Mouse (Mus musculus) embryonic stem cell, embryonic (primary cell): ENCODE results near the gene Dnah17.

Source experiments
- CTCF ChIA-PET, 4 experiments: fragments of 300-600 bp in 2 of 4; fragments of 350-600 bp in 2 of 4; sonication (Branson Sonifier 250); formaldehyde crosslinking; loops; one replicate each; lab custom pipeline; 2022; ENCODE audit warnings: inconsistent platforms in 2 of 4; lab: Charles Lee
- POLR2A ChIA-PET, 4 experiments: fragments of 300-600 bp in 2 of 4; fragments of 350-600 bp in 2 of 4; sonication (Branson Sonifier 250); formaldehyde crosslinking; loops; one replicate each; lab custom pipeline; 2022; ENCODE audit warnings: antibody characterized with exemption in 4 of 4, inconsistent platforms in 1 of 4; lab: Charles Lee

Gene Dnah17

DNA sequence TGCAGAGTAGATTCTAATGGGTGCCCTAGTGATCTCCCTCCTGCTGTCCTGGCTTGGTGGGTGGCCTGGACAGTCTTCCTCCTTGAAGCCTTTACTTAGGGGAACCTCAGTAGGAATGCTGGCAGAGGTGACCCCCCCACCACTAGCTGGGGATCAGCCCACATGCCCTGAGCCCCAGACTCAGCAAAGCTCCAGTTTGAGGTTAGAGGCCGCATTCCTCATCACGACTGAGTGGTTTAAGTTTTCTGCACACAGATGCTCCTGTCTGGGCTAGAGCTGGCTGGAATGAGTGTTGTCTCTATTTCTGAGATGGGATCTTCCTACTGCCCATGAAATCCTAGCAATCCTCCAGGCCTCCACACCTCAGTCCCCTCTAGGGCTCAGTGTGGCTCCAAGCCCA lies 106.3 kb downstream of the Dnah17 start:
- ChIA-PET CTCF (interaction anchor here in 2 of 4 experiments (1.1 to 3.1 kb wide), 3 partner anchors 15 to 150 kb away, joined by 3 to 21 read pairs (median 4); no protein-coding TSS in a partner anchor), POLR2A (interaction anchor here in 3 of 4 experiments (0.6 to 3.2 kb wide), 9 partner anchors 10 to 360 kb away, joined by 3 to 9 read pairs (median 3); no protein-coding TSS in a partner anchor)

DNA sequence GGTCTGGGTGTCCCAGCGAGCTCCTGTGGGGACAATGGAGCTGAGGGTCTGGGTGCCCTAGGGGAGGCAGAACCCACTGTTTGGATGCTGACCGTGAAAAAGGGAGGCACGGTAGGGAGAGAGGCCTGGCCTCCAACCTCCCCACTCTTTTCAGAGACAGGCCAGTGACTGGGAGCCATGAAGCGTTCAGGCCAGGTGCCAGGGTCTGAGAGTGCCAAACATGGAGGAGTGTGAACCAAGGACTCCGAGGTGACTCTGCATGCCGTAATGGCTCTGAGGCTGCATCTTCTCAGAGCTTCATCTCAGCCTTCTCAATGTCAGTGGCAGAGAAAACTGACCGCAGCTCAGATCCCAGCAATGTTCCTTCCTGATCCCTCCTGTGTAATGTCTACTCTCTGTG lies 107.0 kb downstream of the Dnah17 start:
- POLR2A ChIA-PET, result interaction anchor here in 2 of 4 experiments (0.9 to 3.2 kb wide), 7 partner anchors 11 to 147 kb away, joined by 3 to 9 read pairs (median 3); no protein-coding TSS in a partner anchor
- CTCF ChIA-PET, result interaction anchor here in 2 of 4 experiments (0.6 to 3.1 kb wide), 5 partner anchors 15 to 153 kb away, joined by 3 to 23 read pairs (median 5); no protein-coding TSS in a partner anchor

DNA sequence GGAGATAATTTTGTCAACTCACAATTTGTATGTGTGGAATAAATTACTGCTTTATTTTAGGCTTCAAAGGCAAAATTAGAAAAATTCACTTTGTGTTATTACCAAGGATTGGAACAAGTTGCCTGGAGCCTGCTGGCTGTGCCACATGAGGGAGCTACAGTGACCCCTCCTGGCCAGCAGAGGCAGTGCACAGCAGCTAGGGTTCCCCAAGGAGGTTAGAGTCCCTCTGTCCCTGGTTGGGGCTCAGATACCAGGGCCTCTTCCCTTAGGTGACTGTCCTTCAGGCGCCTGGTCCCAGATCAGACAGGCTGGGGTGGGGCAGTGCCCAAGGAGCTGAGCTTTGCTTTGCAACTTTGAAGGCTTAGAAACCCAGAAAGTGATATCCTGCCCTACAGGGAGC lies 108.6 kb downstream of the Dnah17 start:
- ChIA-PET POLR2A (interaction anchor here (0.5 to 3.2 kb wide), 33 partner anchors 9 to 158 kb away, joined by 3 to 14 read pairs (median 4); partner anchors contain the start of genes Socs3 (in 4 of the 4) and Pgs1 (in 1 of the 4)), CTCF (interaction anchor here (0.5 to 3.4 kb wide), 69 partner anchors 8 to 1886 kb away, joined by 3 to 25 read pairs (median 4); partner anchors contain the start of genes Socs3 (in 4 of the 4) and Pgs1 (in 1 of the 4))

- CTCF ChIA-PET, result interaction anchor here (0.6 to 3.7 kb wide), 45 partner anchors 8 to 953 kb away, joined by 3 to 33 read pairs (median 6); partner anchors contain the start of gene Socs3 (in 3 of the 4)
- POLR2A ChIA-PET, result interaction anchor here (0.6 to 9.8 kb wide), 21 partner anchors 9 to 143 kb away, joined by 3 to 160 read pairs (median 5); partner anchors contain the start of gene Socs3 (in 4 of the 4)
Measured at GRCm38 (mm10) chr11:118018328-118018727, 112.1 kb downstream of the Dnah17 start.

- CTCF ChIA-PET, result interaction anchor here in 3 of 4 experiments (0.6 to 1.7 kb wide), 8 partner anchors 14 to 141 kb away, joined by 3 to 7 read pairs (median 4); partner anchors contain the start of gene Socs3 (in 3 of the 3)
- POLR2A ChIA-PET, result interaction anchor here in 3 of 4 experiments (0.6 to 9.8 kb wide), 7 partner anchors 9 to 141 kb away, joined by 3 to 160 read pairs (median 6); partner anchors contain the start of gene Socs3 (in 3 of the 3)
Measured at GRCm38 (mm10) chr11:118015381-118016145, 114.9 kb downstream of the Dnah17 start.

DNA sequence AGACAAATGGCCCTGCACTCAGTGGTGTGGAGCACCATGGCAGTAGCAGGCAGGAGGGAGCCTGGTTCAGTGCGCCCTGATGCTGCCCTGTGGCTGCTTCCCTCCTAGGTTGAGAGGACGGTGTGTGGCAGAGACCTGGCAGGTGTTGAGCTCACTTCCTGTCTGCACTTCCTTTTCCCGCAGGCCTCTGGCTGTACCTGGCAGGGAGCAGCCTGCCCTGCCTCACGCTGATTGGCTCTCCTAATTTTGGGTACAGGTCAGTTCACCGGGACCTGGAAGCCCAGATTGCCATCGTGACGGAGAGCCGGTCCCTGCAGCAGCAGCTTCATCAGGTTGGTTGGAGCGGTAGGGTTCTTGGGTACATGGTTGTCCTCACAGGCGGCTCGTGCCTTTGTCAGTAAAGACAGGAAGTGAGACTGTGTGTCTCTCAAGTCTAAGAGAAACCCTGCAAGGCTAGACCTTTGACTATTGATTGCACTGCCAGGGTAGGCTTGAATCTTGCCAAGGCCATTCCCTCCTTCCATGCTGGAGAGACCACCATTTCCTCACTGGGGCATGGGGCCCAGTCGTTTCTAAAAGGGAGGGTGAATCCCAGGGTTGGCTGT lies 115.9 kb downstream of the Dnah17 start:
- POLR2A ChIA-PET, result interaction anchor here in 3 of 4 experiments (0.5 to 9.8 kb wide), 23 partner anchors 8 to 926 kb away, joined by 3 to 160 read pairs (median 4); partner anchors contain the start of genes Socs3 (in 3 of the 3) and Pgs1 (in 1 of the 3)
- CTCF ChIA-PET, result interaction anchor here in 3 of 4 experiments (0.5 to 1.7 kb wide), 12 partner anchors 8 to 1464 kb away, joined by 3 to 7 read pairs (median 4); partner anchors contain the start of gene Socs3 (in 2 of the 3)

DNA sequence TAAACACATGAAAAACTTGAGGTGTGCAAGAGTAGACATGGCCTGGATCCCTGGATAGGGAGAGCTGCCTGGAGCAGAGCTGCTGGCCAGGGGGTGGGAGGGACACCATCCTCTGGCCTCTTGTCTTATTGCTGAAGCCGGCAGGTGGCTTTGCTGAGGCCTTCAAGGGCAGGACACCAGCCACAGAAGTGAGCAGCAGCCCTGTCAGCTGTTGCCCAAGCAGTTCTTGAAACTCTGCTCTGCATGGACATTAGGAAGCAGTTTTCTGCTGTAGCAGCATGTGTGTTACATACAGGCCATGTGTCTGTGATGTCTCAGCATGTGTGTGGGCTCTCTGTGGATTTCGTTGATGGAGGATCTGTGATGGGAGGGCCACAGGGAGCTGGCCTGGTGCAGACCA lies 117.1 kb downstream of the Dnah17 start:
- ChIA-PET POLR2A (interaction anchor here in 3 of 4 experiments (0.5 to 9.8 kb wide), 19 partner anchors 8 to 132 kb away, joined by 3 to 160 read pairs (median 5); partner anchors contain the start of genes Socs3 (in 3 of the 3) and Pgs1 (in 1 of the 3)), CTCF (interaction anchor here (0.6 to 3.1 kb wide), 7 partner anchors 8 to 142 kb away, joined by 3 to 13 read pairs (median 6); partner anchors contain the start of gene Socs3 (in 1 of the 4))

DNA sequence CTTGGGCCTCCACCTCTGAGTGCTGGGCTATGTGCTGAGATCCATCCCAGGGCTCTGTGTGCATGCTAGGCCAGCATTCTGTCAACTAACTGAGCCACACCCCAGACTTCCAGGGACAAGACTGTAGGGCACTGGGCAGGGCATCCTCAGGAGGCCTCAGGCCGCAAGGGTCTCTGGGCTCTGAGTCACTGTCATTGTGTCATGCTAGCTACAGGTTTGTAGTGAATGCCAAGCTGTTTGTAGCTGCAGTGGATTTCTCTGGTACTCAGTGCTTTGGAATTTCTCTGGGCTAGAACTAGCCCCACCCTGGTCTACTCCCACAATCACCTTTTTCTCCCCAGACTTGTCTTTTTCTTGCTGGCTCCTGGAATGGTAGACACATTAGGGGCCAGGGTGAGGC lies 117.8 kb downstream of the Dnah17 start:
- ChIA-PET POLR2A (interaction anchor here in 3 of 4 experiments (0.5 to 9.8 kb wide), 27 partner anchors 9 to 189 kb away, joined by 3 to 160 read pairs (median 4); partner anchors contain the start of genes Socs3 (in 3 of the 3) and Pgs1 (in 1 of the 3)), CTCF (interaction anchor here in 3 of 4 experiments (0.6 to 3.1 kb wide), 12 partner anchors 9 to 311 kb away, joined by 3 to 13 read pairs (median 5); partner anchors contain the start of gene Socs3 (in 2 of the 3))

DNA sequence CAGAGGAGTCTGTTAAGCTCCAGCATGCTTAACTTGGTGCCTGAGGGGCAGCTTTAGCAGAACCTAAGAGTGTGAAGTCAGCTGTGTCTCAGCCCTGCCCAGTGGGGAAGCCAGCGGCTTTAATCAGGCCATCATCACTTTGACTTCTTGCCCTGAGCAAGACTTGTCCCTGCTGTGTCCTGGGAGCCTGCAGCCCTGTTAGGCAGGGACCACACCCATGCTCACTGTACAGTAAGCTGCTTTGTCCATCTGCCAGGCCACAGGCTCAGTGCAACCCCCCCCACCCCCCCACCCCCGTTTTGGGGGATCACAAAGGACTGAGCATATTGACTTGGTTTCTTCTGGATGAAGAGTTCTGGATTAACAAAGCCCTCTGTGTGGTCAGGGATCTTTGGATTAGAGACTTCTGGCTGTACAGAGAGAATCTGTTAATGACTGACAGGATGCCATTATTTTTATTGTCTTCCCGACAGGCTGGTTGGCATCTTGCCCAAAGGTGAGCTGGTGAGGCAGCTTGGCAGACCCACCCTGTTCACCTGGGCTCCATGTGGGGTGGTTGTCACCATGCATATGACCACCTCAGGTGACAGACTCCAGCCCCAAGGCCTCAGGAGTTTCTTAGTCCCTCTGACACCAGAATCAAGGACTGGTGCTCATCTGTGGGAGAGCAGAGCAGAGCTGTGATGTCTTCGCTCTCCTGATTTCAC lies 120.4 kb downstream of the Dnah17 start:
- POLR2A ChIA-PET, result interaction anchor here in 3 of 4 experiments (0.5 to 7.8 kb wide), 32 partner anchors 9 to 161 kb away, joined by 3 to 106 read pairs (median 6); partner anchors contain the start of genes Socs3 (in 2 of the 3), Birc5 (in 1 of the 3) and Pgs1 (in 1 of the 3)
- CTCF ChIA-PET, result interaction anchor here in 3 of 4 experiments (0.7 to 3.8 kb wide), 14 partner anchors 8 to 135 kb away, joined by 3 to 21 read pairs (median 6); partner anchors contain the start of gene Socs3 (in 3 of the 3)

DNA sequence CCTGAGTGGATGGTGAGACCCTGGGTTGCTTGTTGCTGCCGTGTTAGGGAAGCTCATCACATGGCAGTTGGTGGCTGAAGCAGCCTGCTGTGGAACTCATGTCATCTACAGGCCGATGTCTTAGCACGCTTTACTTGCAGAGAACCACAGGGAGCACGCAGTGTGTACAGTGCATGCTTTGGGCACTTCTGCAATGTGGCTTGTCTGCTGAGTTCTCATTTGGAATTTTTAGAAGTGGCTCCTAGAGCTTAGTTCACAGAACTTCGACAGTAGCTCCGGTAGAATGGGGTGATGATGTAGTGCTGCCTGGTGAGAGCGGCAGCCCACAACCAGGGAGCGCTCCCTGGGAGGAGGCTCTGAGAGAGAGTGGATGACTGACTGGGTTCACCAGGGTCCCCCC lies 121.6 kb downstream of the Dnah17 start:
- POLR2A ChIA-PET, result interaction anchor here in 3 of 4 experiments (0.7 to 7.8 kb wide), 52 partner anchors 8 to 238 kb away, joined by 3 to 106 read pairs (median 6); partner anchors contain the start of genes Socs3 (in 3 of the 3), Birc5 (in 1 of the 3) and Pgs1 (in 1 of the 3)
- CTCF ChIA-PET, result interaction anchor here in 3 of 4 experiments (0.6 to 3.8 kb wide), 16 partner anchors 9 to 102 kb away, joined by 3 to 21 read pairs (median 8); partner anchors contain the start of gene Socs3 (in 2 of the 3)

- POLR2A ChIA-PET, result interaction anchor here (0.6 to 7.8 kb wide), 66 partner anchors 7 to 891 kb away, joined by 3 to 106 read pairs (median 4); partner anchors contain the start of genes Socs3 (in 3 of the 4), Birc5 (in 1 of the 4), Pgs1 (in 1 of the 4) and Tnrc6c (in 1 of the 4)
- CTCF ChIA-PET, result interaction anchor here in 3 of 4 experiments (0.5 to 3.8 kb wide), 27 partner anchors 9 to 134 kb away, joined by 3 to 21 read pairs (median 4); partner anchors contain the start of genes Socs3 (in 2 of the 3) and Pgs1 (in 1 of the 3)
Measured at GRCm38 (mm10) chr11:118008144-118008805, 122.2 kb downstream of the Dnah17 start.

DNA sequence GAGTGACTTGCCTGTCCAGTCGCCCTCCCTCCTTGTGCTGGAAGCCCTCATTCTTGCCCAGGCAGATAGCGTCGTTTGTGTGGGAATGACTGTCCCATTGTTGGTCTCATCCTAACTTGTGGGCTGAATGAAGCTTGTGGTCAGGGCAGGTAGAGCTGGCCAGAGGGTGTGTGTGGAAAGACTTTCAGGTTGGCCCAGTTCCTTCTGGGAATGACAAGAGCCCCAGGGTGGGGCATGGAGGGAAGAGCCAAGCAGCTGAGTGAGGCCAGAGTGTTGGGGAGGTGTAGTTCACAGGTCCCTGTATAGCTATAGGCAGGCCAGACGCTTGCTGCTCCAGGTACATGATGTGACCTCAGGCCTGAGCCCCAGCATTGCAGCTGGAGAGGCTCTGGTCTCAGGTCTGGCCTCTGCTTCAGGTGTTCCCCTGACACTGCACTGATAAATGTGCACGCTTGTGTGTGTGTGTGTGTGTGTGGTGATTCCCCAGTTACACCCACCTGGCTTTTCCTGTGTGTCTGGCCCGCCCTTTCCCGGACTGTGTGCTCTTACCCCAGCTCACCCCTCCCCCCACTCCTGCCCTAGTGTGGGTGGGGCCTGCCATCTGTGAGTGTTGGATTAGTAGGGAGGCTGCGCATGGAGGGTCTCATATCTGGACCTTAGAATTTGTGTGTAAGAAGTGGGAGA lies 122.8 kb downstream of the Dnah17 start:
- ChIA-PET POLR2A (interaction anchor here (0.6 to 7.8 kb wide), 70 partner anchors 7 to 890 kb away, joined by 3 to 106 read pairs (median 4); partner anchors contain the start of genes Socs3 (in 3 of the 4), Afmid (in 1 of the 4), Pgs1 (in 1 of the 4) and Tk1 (in 1 of the 4)), CTCF (interaction anchor here (0.5 to 3.8 kb wide), 28 partner anchors 10 to 205 kb away, joined by 3 to 21 read pairs (median 4); partner anchors contain the start of gene Socs3 (in 2 of the 4))

- POLR2A ChIA-PET, result interaction anchor here in 3 of 4 experiments (0.6 to 7.8 kb wide), 10 partner anchors 8 to 295 kb away, joined by 3 to 106 read pairs (median 4); partner anchors contain the start of gene Socs3 (in 2 of the 3)
- CTCF ChIA-PET, result interaction anchor here in 1 of 4 experiments (0.6 to 1.4 kb wide), 3 partner anchors 29 to 988 kb away, joined by 3 to 6 read pairs (median 3); partner anchors contain the start of gene Socs3
Measured at GRCm38 (mm10) chr11:118004217-118004616, 126.2 kb downstream of the Dnah17 start.

DNA sequence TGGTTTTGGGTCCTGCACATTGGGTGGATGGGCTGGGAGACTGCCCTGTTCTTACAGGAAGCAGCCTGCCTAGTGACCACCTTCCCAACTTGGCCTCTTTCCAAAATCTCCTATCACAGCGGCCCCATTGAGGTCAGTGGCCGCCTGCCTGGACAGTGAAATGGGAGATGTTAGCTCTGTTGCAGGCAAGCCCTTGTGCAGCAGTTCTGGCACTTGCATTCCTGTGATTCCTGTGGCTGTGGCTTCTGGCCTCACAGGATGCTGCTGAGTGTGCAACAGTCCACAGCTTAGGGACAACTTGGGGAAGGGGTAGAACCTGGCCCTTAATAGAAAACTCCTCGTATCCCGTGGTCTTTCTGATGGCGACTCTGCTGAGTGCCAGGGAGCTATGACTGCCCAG lies 126.7 kb downstream of the Dnah17 start:
- ChIA-PET CTCF (interaction anchor here in 1 of 4 experiments (1.4 kb wide), 1 partner anchor 34 kb away, joined by 3 read pairs; the partner anchor contains the start of gene Socs3), POLR2A (interaction anchor here in 2 of 4 experiments (1.1 to 7.8 kb wide), 5 partner anchors 9 to 116 kb away, joined by 3 to 106 read pairs (median 4); partner anchors contain the start of gene Socs3 (in 1 of the 2))
